Mouse (Mus musculus) hindbrain, embryonic 11.5 days (tissue): ENCODE measurements around the gene Adarb2. TPM values are rescaled to one million over a fixed set of nuclear protein-coding genes. Genes with fewer than 3 reads are reported as not detected.
A peak's percentile ranks its signal among the peaks of the same experiment; 100 is the strongest.

Source experiments
- ATAC-seq: fragments of 200-750 bp; cut with Nextera tagmentation; 2 replicates; pipeline ENCODE4 v1.8.0; 2017; ENCODE audit warnings: mild to moderate bottlenecking, moderate TSS enrichment, moderate library complexity; ENCODE audit not compliant: low FRiP score
- DNase-seq: peaks from one replicate; pipeline ENCODE4 v3.0.0-alpha.2; 2015; ENCODE audit warnings: low spot score
- H3K27ac ChIP-seq: fragments of 300-500 bp; sonication (generic); 2 replicates; pipeline ENCODE4 v1.5.1; 2014; ENCODE audit warnings: mild to moderate bottlenecking, low read depth, low read length
- H3K27me3 ChIP-seq: fragments of 300-500 bp; sonication (generic); 2 replicates; pipeline ENCODE4 v1.6.1; 2014; ENCODE audit warnings: mild to moderate bottlenecking, low read length, moderate library complexity, mixed read lengths; ENCODE audit not compliant: control insufficient read depth, insufficient read depth
- H3K36me3 ChIP-seq: fragments of 300-500 bp; sonication (generic); 2 replicates; pipeline ENCODE4 v1.6.1; 2014; ENCODE audit warnings: mild to moderate bottlenecking, low read length, moderate library complexity, mixed read lengths; ENCODE audit not compliant: control insufficient read depth, insufficient read depth
- H3K4me1 ChIP-seq: fragments of 300-500 bp; sonication (generic); replicated peaks from 2 replicates; pipeline ENCODE4 v1.6.1; 2014; ENCODE audit warnings: low read length, mixed read lengths; ENCODE audit not compliant: control insufficient read depth, insufficient read depth
- H3K4me2 ChIP-seq: fragments of 300-500 bp; sonication (generic); replicated peaks from 2 replicates; pipeline ENCODE4 v1.6.1; 2014; ENCODE audit warnings: mild to moderate bottlenecking, low read depth, low read length
- H3K4me3 ChIP-seq: fragments of 300-500 bp; sonication (generic); 2 replicates; pipeline ENCODE4 v1.5.1; 2014; ENCODE audit warnings: low read depth, low read length
- H3K9ac ChIP-seq: fragments of 300-500 bp; sonication (generic); 2 replicates; pipeline ENCODE4 v1.6.1; 2014; ENCODE audit warnings: low read depth, low read length
- H3K9me3 ChIP-seq: fragments of 300-500 bp; sonication (generic); 2 replicates; pipeline ENCODE4 v1.6.1; 2016; ENCODE audit warnings: low read length; ENCODE audit not compliant: control insufficient read depth
- WGBS: fragments of 180-500 bp; shearing (Covaris S2); extraction: QIAGEN DNeasy Blood & Tissue Kit; methylation state at CpG from one replicate; pipeline ENCODE4 v1.1.7; 2014; 5-methylcytosine and 5-hydroxymethylcytosine counted together
- polyA plus RNA-seq: library from polyadenylated mRNA; unstranded; fragments of >200 nt; fragmentation: Nextera tagmentation; extraction: Ambion mirVana; gene quantifications from 2 replicates; pipeline ENCODE4 v1.2.1, GENCODE M21; 2014

The Adarb2 gene
- polyA plus RNA-seq, 1 experiment from 2014 or later: 19.3 TPM

GRCm38 (mm10) chr13:8410353-8411318 is 208.0 kb downstream of the Adarb2 start:
- ATAC-seq: peak; percentile 89
- 67% methylated on average over 5 of the region's 5 CpGs for WGBS
- Histone ChIP-seq H3K4me1 (no peaks in the 10 kb centered on the region), H3K27me3 (no peaks in the 10 kb centered on the region), H3K4me3 (no peak overlapping the region), H3K4me2 (no peak overlapping the region), H3K9ac (no peak overlapping the region), H3K36me3 (no peaks in the 10 kb centered on the region), H3K27ac (no peak overlapping the region), H3K9me3 (no peaks in the 10 kb centered on the region)
- DNase-seq: peak; percentile 34

- no peak overlapping the region for H3K27ac ChIP-seq
- WGBS: 90% methylated on average over 15 of the region's 15 CpGs
- no peak overlapping the region for H3K9ac ChIP-seq
- no peaks in the 10 kb centered on the region for H3K36me3 ChIP-seq
- no peaks in the 10 kb centered on the region for H3K9me3 ChIP-seq
- no peaks in the 10 kb centered on the region for H3K4me1 ChIP-seq
- DNase-seq (no peak), ATAC-seq (no peak)
- H3K27me3 ChIP-seq: no peaks in the 10 kb centered on the region
- H3K4me2 ChIP-seq: no peak overlapping the region
- no peak overlapping the region for H3K4me3 ChIP-seq
Measured at GRCm38 (mm10) chr13:8424019-8424719, 221.5 kb downstream of the Adarb2 start.

- WGBS: 96% methylated on average over 4 of the region's 4 CpGs
- H3K9me3 ChIP-seq: no peaks in the 10 kb centered on the region
- no peak overlapping the region for H3K27ac ChIP-seq
- no peak overlapping the region for H3K9ac ChIP-seq
- no peak for ATAC-seq
- no peak for DNase-seq
- no peaks in the 10 kb centered on the region for H3K36me3 ChIP-seq
- no peaks in the 10 kb centered on the region for H3K4me1 ChIP-seq
- H3K4me3 ChIP-seq: no peak overlapping the region
- H3K4me2 ChIP-seq: no peak overlapping the region
- no peaks in the 10 kb centered on the region for H3K27me3 ChIP-seq
Measured at GRCm38 (mm10) chr13:8439188-8439835, 236.6 kb downstream of the Adarb2 start.

- H3K36me3 ChIP-seq: no peaks in the 10 kb centered on the region
- 84% methylated on average over 2 of the region's 2 CpGs for WGBS
Measured at GRCm38 (mm10) chr13:8445415-8445814, 242.7 kb downstream of the Adarb2 start.

GRCm38 (mm10) chr13:8448192-8448879 is 245.7 kb downstream of the Adarb2 start:
- Histone ChIP-seq H3K9me3 (no peaks in the 10 kb centered on the region), H3K4me3 (no peak overlapping the region), H3K9ac (no peak overlapping the region), H3K27me3 (no peaks in the 10 kb centered on the region), H3K36me3 (no peaks in the 10 kb centered on the region), H3K4me1 (no peaks in the 10 kb centered on the region), H3K4me2 (no peak overlapping the region), H3K27ac (no peak overlapping the region)
- no peak for ATAC-seq
- DNase-seq: no peak
- 80% methylated on average over 8 of the region's 8 CpGs for WGBS

More at GRCm38 (mm10) chr13:8445415-8445814, 242.7 kb downstream of the Adarb2 start:
- no peak for ATAC-seq
- H3K9ac ChIP-seq: no peak overlapping the region
- no peaks in the 10 kb centered on the region for H3K4me1 ChIP-seq
- no peaks in the 10 kb centered on the region for H3K27me3 ChIP-seq
- no peaks in the 10 kb centered on the region for H3K9me3 ChIP-seq
- DNase-seq: no peak
- H3K4me3 ChIP-seq: no peak overlapping the region
- no peak overlapping the region for H3K4me2 ChIP-seq
- no peak overlapping the region for H3K27ac ChIP-seq

- Histone ChIP-seq H3K27me3 (no peaks in the 10 kb centered on the region), H3K27ac (no peak overlapping the region), H3K4me1 (no peaks in the 10 kb centered on the region), H3K4me2 (no peak overlapping the region), H3K9ac (no peak overlapping the region), H3K4me3 (no peak overlapping the region), H3K9me3 (no peaks in the 10 kb centered on the region), H3K36me3 (no peaks in the 10 kb centered on the region)
- WGBS: 81% methylated on average over 4 of the region's 4 CpGs
- ATAC-seq (no peak), DNase-seq (no peak)
Measured at GRCm38 (mm10) chr13:8451581-8451980, 248.9 kb downstream of the Adarb2 start.

- Histone ChIP-seq H3K9ac (no peak overlapping the region), H3K9me3 (no peaks in the 10 kb centered on the region), H3K4me3 (no peak overlapping the region), H3K4me2 (no peak overlapping the region), H3K36me3 (no peaks in the 10 kb centered on the region), H3K4me1 (no peaks in the 10 kb centered on the region), H3K27me3 (no peaks in the 10 kb centered on the region), H3K27ac (no peak overlapping the region)
- WGBS: 81% methylated on average over 3 of the region's 3 CpGs
- no peak for ATAC-seq
- no peak for DNase-seq
Measured at GRCm38 (mm10) chr13:8456886-8457285, 254.2 kb downstream of the Adarb2 start.

GRCm38 (mm10) chr13:8457831-8458230 is 255.2 kb downstream of the Adarb2 start:
- DNase-seq: no peak
- no peak for ATAC-seq
- H3K4me1 ChIP-seq: no peaks in the 10 kb centered on the region
- no peak overlapping the region for H3K4me3 ChIP-seq
- no peaks in the 10 kb centered on the region for H3K27me3 ChIP-seq
- no peaks in the 10 kb centered on the region for H3K9me3 ChIP-seq
- no peak overlapping the region for H3K4me2 ChIP-seq
- H3K36me3 ChIP-seq: no peaks in the 10 kb centered on the region
- no peak overlapping the region for H3K9ac ChIP-seq
- 79% methylated on average over 3 of the region's 3 CpGs for WGBS
- H3K27ac ChIP-seq: no peak overlapping the region
